Mouse (Mus musculus) right cerebral cortex, adult 2 months (tissue): ENCODE results near the gene Map2k2.
A peak's percentile ranks its signal among the peaks of the same experiment; 100 is the strongest.
"Not testable (repeated sequence)": the region's sequence is repeated elsewhere in the genome, so short reads cannot be mapped to it uniquely, and the experiment has no call there.

ENCODE experiments used
- DNase-seq, 2 experiments: peaks; one replicate each; pipeline ENCODE4 v3.0.0; 2021 to 2022; ENCODE audit warnings: low spot score in 2 of 2

Map2k2 gene

DNA sequence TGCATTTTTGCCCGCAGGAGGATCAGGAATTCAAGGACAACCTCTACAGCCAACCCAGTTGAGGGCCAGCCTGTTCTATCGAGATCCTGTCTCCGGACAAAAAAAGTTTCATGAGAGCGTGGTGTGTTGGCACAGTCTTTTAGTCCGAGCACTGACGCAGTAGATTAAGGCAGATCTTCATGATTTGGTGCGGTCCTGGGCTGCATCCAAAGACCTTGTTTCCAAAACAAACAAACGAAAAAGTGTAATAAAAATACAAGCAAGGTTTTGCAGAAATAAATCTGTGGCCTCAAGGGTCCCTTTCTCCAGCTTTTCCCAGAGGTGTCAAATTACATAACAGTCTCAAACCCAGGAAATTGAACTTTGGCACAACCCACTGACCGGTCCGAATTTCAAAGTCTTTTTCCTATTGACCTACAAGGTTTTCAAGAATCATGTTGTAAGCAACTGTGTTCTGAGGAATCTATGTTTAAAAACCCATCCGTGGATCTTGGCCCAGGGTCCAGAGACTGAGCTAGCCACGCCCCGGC, 70.3 kb downstream of the Map2k2 start:
- no peak for DNase-seq

DNA sequence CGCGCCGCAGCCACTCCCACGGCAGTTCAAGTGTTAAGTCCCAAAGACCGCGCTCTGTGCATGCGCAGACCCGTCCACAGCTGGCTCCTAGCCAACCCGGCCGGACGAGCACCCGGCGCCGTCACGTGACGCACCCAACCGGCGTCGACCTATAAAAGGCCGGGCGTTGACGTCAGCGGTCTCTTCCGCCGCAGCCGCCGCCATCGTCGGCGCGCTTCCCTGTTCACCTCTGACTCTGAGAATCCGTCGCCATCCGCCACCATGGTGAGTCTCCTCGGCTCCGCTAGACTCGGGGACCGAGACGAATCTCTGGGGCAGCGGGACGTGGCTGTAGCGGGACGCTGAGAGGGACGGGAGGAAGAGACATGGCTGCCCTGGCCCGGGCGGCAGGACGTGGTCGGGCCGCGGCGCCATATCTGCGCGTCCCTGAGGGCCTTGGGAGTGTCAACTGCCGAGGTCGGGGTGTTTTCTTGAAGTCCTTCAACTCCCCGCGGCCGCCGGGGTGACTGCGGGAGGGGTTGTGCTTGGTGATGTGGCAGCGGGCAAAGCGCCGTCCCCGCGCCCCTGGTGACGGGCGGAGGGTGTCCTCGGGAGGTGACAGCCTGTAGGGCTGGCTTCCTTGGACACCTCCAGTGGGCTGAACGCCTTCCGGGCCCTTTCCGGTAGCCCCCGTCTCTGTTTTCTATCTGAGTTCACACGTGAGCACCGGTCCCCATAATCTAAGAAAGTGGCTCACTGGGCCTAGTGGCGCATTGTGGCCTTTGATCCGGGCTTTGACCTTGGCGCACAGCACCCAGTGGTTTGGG, 71.0 kb downstream of the Map2k2 start, which contains the start of gene Eef2:
Gene Eef2, plus strand, starts transcription at position 166 of the 806 bp plus-strand sequence.
- peak; percentile 98 to 99 for DNase-seq

DNA sequence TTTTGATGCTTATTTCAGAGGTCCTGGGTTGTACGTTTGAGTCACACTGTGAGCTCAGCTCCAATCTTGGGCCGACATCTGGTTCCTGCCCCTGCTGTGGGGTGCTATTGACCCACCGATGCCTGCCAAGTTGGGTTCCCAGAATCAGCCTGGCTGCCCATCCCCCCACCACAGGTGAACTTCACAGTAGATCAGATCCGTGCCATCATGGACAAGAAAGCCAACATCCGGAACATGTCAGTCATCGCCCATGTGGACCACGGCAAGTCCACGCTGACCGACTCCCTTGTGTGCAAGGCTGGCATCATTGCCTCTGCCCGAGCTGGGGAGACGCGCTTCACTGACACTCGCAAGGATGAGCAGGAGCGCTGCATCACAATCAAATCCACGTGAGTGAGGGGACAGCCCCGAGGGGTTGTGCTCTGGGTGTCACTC, 71.8 kb downstream of the Map2k2 start:
- DNase-seq: no peak

DNA sequence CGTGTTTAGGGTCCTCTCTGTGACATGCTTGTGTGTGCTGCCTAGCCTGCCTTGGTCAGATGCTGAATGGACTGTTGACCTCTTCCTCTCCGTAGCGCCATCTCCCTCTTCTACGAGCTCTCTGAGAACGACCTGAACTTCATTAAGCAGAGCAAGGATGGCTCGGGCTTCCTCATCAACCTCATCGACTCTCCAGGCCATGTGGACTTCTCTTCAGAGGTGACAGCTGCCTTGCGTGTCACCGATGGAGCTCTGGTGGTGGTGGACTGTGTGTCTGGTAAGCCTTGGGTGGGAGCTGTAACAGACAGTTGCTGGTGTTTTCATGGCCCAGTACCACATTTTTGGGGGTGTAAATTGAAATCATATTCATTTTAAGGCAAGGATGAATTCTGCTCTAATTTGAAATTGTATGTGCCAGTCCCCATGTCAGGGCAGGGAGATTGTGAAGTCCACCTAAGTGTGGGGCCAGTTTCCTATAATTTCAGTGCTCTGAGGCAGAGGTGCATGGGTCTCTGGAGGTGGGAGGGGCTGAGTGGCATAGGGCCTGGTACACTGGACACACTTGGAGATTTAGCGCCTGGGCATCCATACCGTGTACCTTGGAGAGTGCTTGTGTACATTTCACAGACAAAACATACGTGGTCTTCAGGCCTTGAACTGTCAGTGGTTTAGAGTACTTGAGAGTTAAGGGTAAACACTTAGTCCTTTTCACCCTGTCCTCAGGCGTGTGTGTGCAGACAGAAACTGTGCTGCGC, 72.4 kb downstream of the Map2k2 start:
- no peak for DNase-seq

DNA sequence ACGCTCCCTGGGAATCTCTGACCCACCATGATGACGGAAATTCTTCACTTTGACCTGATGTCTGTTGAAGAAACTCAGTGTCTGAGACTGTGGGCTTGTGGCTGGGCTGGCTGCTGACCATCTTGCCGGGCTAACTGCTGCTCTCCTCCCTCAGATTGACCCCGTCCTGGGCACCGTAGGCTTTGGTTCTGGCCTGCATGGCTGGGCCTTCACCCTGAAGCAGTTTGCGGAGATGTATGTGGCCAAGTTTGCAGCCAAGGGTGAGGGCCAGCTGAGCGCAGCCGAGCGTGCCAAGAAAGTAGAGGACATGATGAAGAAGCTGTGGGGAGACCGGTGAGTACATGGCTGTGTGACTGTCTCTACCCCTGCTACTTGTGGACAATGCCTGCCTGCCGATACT, 73.2 kb downstream of the Map2k2 start:
- DNase-seq: no peak

DNA sequence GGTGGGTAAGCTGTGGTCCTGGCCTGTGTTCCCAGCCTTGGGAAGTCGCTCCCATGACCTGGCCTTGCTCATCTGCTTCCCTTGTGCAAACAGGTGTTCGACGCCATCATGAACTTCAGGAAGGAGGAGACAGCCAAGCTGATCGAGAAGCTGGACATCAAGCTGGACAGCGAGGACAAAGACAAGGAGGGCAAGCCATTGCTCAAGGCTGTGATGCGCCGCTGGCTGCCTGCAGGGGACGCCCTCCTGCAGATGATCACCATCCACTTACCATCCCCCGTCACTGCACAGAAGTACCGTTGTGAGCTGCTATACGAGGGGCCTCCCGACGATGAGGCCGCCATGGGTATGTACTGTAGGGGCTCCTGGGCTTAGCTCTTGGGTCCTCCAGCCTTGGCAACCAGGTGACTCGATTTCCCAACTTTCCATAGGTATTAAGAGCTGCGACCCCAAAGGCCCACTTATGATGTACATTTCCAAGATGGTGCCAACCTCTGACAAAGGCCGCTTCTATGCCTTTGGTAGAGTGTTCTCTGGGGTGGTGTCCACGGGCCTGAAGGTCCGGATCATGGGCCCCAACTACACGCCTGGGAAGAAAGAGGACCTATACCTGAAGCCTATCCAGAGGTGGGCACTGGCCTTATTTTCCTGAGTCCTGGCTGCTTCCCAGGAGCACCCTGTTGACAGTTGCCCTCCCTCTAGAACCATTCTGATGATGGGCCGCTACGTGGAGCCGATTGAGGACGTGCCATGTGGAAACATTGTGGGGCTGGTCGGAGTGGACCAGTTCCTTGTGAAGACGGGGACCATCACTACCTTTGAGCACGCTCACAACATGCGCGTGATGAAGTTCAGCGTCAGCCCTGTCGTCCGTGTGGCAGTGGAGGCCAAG, 74.0 kb downstream of the Map2k2 start:
- no peak for DNase-seq

DNA sequence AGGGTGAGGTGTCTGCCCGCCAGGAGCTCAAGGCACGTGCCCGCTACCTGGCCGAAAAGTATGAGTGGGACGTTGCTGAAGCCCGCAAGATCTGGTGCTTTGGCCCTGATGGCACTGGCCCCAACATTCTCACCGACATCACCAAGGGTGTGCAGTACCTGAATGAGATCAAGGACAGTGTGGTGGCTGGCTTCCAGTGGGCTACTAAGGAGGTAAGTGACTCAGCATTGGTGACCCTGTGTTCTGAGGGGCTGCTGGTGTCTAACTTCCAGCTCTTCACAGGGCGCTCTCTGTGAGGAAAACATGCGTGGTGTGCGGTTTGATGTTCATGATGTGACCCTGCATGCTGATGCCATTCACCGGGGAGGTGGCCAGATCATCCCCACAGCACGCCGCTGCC, 75.2 kb downstream of the Map2k2 start:
- no peak for DNase-seq

DNA sequence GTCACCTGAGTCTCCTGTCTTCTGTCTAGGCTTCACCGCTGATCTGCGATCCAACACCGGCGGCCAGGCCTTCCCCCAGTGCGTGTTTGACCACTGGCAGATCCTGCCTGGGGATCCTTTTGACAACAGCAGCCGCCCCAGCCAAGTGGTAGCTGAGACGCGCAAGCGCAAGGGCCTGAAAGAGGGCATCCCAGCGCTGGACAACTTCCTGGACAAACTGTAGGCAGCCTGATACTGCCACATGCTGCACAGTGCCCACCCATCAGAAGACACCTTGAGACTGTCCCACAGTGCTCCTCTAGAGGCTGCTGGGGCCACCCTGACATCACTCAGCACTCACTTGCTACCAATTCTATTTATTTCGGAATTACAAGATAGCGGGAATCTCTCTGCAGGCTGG, 76.1 kb downstream of the Map2k2 start:
- DNase-seq: not testable (repeated sequence)

DNA sequence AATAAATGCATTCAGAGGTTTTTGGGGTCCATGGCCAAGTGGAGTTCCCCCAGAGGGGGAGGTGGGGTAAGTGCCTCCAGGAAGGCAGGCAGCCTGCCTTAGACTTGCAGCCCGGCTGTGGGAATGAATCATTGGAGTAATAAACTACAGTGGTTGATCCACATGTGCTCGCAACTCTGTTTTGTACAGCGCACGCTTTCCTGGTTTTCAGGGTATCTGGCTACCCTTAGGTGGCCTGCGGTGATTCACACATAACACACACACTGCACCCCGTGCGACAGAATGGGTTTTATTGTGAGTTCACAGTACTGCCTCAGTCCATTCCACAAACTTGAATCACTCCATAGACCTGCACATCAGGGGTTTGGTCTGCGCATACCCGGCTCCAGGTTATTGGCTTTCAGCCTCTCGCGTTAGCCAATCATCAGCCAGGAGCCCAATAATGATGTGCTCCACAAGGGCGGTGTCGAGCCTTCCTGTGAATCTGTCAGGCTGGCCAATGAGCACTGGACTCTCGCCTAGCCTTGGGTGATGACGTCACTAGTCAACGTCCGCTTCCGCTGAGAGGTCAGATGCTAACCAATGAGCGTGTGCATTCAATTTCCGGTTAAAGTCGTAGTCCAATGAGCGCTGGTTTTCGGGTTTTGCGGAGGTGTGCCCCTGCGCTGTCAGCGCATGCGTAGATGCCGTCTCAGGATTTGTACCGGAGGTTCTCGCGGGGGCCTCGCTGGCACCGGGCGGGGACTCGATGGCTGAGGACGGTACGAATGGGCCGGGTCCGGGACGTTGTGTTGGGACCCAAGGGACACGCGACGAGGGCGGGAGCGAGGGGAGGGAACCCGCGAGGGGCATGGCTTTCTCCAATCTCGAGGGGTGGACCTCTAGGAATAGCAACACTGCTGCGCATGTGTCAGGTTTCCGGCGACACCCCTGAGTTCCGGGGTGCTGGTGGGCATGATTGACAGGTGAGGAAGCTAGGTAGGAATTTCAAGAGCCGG, 76.9 kb downstream of the Map2k2 start, which contains the start of gene Dapk3:
Gene Dapk3, plus strand, starts transcription at position 670 of the 998 bp plus-strand sequence.
- peak; percentile 98 to 99 for DNase-seq
